Mouse (Mus musculus): ENCODE results near the gene Wnt3a. TPM values are rescaled to one million over a fixed set of nuclear protein-coding genes. Genes with fewer than 3 reads are reported as not detected.

Wnt3a gene
- polyA plus RNA-seq, 1 experiment, result 0.04 TPM

Other genes starting within 250 kb of the Wnt3a start
- gene Obscn, start 154.3 kb downstream of the Wnt3a start, polyA plus RNA-seq (2012; rRNA removed), result 1.1 and 1.4 TPM in 2 replicates
- gene Iba57, start 127.0 kb downstream of the Wnt3a start, polyA plus RNA-seq (2012; rRNA removed), result 6.4 and 7.0 TPM in 2 replicates
- 13.8 and 16.7 TPM in 2 replicates for gene Gjc2, start 107.5 kb downstream of the Wnt3a start, polyA plus RNA-seq (2012; rRNA removed)
- 232 and 250 TPM in 2 replicates for gene Guk1, start 98.5 kb downstream of the Wnt3a start, polyA plus RNA-seq (2012; rRNA removed)
- 48.7 and 58.2 TPM in 2 replicates for gene Mrpl55, start 88.3 kb downstream of the Wnt3a start, polyA plus RNA-seq (2012; rRNA removed)
- gene 2310033P09Rik, start 82.4 kb downstream of the Wnt3a start, polyA plus RNA-seq (2012; rRNA removed), result 33.2 and 35.6 TPM in 2 replicates
- 593 and 603 TPM in 2 replicates for gene Arf1, start 62.5 kb downstream of the Wnt3a start, polyA plus RNA-seq (2012; rRNA removed)
- 9.4 and 12.2 TPM in 2 replicates for gene Wnt9a, start 16.2 kb upstream of the Wnt3a start, polyA plus RNA-seq (2012; rRNA removed)
- gene Prss38, start 84.9 kb upstream of the Wnt3a start, polyA plus RNA-seq (2012; rRNA removed), result 0.11 and 0.12 TPM in 2 replicates
- gene Jmjd4, start 159.3 kb upstream of the Wnt3a start, polyA plus RNA-seq (2012; rRNA removed), result 14.7 and 15.6 TPM in 2 replicates
- 337 and 389 TPM in 2 replicates for gene Snap47, start 160.4 kb upstream of the Wnt3a start, polyA plus RNA-seq (2012; rRNA removed)
- 3.2 and 3.8 TPM in 2 replicates for gene Zfp867, start 181.7 kb upstream of the Wnt3a start, polyA plus RNA-seq (2012; rRNA removed)
- 8.2 and 8.9 TPM in 2 replicates for gene Zkscan17, start 236.0 kb upstream of the Wnt3a start, polyA plus RNA-seq (2012; rRNA removed)

All from frontal cortex, adult 2 months (tissue).